Mouse (Mus musculus) right cerebral cortex, postnatal 4 days (tissue): ENCODE results near the gene Mybphl.
A peak's percentile ranks its signal among the peaks of the same experiment; 100 is the strongest.

Experiments used
- DNase-seq: peaks from one replicate; pipeline ENCODE4 v3.0.0-alpha.2; 2022

Mybphl gene

GRCm38 (mm10) chr3:108364270-108364995 lies at the start of gene Mybphl:
Gene Mybphl, plus strand, starts transcription at chr3:108364911.
- DNase-seq = no peak

DNA sequence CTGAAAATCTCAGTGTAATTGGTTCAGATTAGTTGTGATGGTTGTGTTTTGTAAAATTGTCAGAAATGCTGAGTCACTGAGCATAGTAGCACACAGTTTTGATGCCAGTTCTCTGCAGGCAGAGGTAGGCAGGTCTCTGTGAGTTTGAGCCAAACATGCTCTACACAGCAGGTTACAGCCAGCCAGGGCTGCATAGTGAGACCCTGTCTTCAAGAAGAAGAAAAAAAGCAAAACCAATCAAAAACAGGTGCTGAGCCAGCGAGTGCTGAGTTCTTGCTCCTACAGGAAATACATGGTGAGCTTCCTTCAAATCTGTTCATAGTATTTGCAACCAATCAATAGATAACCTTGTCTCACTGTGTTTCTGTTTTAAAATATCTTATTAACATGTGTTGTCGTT lies 46.2 kb upstream of the Mybphl start:
- no peak for DNase-seq

DNA sequence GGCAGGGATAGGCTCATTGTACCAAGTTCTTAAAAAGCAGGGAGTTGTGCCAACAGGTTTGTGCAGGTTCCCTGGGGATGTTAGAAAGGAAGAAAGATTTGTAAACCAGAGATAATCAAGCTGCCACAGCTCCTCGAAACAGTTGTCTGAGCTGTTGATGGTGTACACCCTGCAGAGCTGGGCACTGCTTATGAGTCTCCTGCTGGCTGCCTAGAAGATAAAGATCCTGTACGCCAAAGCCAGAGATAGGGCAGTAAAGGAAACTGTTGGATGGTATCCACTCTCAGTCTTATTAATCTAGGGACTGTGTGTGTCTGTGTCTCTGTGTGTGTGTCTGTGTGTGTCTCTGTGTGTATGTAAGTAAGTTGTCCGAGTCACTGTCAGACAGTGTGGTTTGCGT lies 43.0 kb upstream of the Mybphl start:
- DNase-seq = no peak

- DNase-seq = no peak
These were observed 42.6 kb upstream of the Mybphl start for GRCm38 (mm10) chr3:108322136-108322535.

DNA sequence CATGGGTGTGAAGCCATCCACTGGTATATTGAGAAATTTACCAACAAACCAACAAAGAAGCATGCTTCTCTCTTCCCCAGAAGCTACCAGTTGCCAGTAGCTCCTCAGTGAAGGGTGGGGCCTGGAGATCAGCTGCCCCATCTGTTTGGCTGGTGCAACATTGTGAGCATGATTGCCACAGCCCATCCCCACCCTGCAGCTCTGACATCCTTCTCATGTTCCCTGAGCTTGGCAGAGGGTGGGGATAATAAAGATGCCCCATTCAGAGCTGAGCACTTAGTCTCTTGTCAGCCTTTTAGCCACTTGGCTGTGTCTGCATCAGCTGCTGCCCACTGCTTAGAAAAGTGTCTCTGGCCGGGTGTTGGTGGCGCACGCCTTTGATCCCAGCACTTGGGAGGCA lies 41.7 kb upstream of the Mybphl start:
- DNase-seq = no peak

DNA sequence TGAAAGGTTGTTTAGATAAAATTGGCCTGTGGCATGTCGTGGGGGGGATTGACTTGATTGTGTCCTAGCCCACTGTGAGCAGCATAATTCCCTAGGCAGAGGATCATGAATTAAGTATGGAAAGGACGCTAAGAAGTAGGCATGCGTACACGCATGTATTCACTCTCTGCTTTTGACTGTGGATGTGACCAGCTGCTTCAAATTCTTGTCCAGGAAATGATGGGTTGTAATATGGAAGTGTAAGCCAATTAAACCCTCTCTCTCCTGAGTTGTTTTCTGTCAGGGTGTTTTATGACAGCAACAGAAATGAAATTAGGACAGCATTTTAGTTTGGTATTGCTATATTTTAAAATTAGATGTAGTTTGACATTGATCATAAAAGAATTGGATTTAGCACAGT lies 39.9 kb upstream of the Mybphl start:
- DNase-seq = no peak

DNA sequence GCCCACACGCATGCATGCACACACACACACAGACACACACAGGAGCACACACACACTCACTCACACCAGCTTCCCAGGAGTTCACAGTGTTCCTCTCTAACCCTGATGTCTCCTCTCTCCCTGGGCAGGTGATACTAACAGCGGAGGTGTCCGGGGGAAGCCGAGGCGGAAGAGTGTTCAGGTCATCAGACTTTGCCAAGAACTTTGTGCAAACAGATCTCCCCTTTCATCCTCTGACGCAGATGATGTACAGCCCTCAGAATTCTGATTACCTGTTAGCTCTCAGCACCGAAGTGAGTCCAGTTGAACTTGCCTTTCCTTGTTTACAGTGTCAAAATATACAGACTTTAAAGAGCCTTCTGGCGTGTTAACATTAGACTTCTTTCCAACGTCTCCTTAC lies 39.2 kb upstream of the Mybphl start:
- DNase-seq = no peak

DNA sequence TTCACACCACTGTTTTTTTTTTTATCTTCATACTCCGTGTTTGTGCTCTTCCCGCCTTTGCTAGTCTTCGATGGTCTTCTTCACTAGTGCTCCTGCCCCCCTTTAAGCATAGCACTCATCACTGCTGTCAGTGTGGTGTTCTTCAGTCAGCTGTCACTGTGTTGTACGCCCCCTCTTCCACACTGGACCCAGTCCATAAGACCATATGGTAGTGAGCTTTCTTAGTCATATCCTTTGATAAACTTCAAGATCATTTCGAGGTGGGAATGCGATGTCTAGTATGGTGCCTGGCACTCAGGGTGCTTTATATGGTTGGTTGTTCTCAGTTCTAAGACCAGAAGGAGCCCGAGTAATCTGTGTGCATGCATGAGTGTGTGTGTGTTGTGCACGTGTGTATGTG lies 37.4 kb upstream of the Mybphl start:
- DNase-seq = no peak

DNA sequence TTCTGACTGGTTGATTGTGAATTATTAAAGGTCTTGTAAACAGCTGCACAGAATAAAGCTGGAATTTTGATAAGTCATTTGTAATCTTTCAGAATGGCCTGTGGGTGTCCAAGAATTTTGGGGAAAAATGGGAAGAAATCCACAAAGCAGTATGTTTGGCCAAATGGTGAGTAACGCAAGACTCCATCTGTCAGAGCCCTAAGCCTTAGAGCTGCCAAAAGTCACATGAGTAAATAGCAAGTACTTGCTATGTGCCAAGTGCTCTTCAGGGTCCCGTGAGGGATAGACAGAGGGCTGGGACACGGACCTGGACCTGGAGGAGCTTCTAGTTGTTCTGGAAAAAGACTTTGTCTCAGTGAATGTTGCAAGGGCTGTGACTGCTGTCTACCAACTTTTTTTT lies 36.8 kb upstream of the Mybphl start:
- no peak for DNase-seq

- DNase-seq = peak; percentile 73
These were observed 36.3 kb upstream of the Mybphl start for GRCm38 (mm10) chr3:108328441-108328841.

GRCm38 (mm10) chr3:108330812-108331211 lies 33.9 kb upstream of the Mybphl start:
- no peak for DNase-seq

- no peak for DNase-seq
These were observed 27.8 kb upstream of the Mybphl start for GRCm38 (mm10) chr3:108336878-108337277.

GRCm38 (mm10) chr3:108341040-108341439 lies 23.7 kb upstream of the Mybphl start:
- DNase-seq = no peak

- no peak for DNase-seq
These were observed 22.5 kb upstream of the Mybphl start for GRCm38 (mm10) chr3:108342185-108342584.

GRCm38 (mm10) chr3:108345855-108346254 lies 18.9 kb upstream of the Mybphl start:
- no peak for DNase-seq

GRCm38 (mm10) chr3:108348376-108348775 lies 16.3 kb upstream of the Mybphl start:
- DNase-seq = no peak

GRCm38 (mm10) chr3:108355245-108355644 lies 9.5 kb upstream of the Mybphl start:
- no peak for DNase-seq

DNA sequence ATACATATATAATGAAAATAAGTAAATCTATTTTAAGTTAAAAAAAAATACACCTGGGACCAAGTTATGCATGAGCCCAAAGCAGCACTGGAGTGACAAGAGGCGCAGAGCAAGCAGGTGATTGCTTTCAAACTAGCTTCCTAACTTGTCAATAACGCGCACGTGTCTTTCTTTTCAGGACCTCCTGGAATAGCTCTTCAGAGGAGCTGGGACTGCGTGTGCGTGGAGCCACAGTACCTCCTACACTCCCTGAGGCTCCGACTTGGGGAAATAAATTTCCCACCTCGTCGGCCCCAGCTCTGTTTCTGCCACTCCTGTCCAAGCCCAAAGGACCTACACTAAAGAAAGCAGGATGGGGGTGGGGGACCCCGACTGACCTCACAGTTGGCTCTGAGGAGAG lies 7.7 kb upstream of the Mybphl start:
- no peak for DNase-seq

- DNase-seq = no peak
These were observed 6.3 kb upstream of the Mybphl start for GRCm38 (mm10) chr3:108358445-108358844.

- no peak for DNase-seq
These were observed 3.8 kb upstream of the Mybphl start for GRCm38 (mm10) chr3:108360894-108361293.

- DNase-seq = no peak
These were observed 1.1 kb upstream of the Mybphl start for GRCm38 (mm10) chr3:108363626-108364025.

- DNase-seq = no peak
These were observed 2.5 kb downstream of the Mybphl start for GRCm38 (mm10) chr3:108367173-108367572.

- DNase-seq = no peak
These were observed 3.1 kb downstream of the Mybphl start for GRCm38 (mm10) chr3:108367828-108368227.

GRCm38 (mm10) chr3:108368721-108369120 lies 4.0 kb downstream of the Mybphl start:
- no peak for DNase-seq

DNA sequence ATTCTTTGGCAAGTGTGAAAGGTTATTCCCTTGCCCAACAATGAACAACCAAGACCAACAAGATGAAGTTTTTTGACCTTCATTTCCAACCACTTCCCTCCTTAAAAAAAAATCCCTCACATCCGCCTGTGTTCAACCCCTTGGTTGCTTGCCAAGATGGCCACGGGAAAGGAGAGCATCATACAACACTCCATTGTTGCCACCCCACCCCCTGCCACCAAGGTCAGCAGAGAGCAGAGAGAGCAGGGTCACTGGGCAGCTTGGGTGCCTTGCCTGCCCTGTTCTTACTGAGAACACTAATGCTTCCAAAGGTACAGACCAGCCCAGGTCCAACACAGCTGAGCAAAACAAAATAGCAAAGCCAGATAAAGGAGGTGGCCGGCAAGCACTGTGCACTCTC lies 7.6 kb downstream of the Mybphl start:
- DNase-seq = no peak
